ENCODE assay signal across 41 mouse cellular contexts in genomic region chr1:161942082-161942481, GRCm38 (mm10). TPM values are rescaled to one million over a fixed set of nuclear protein-coding genes. Genes with fewer than 3 reads are reported as not detected.
"Had no signal": no experiment of that assay in that cellular context is flagged by ENCODE, and none has a peak within 500 bp of the region (broad histone marks: within the 10 kb centered on the region; RNA-seq: fewer than 3 reads in every experiment).

No protein-coding gene starts in this region.

- DNase-seq: gastrocnemius, postnatal 14 days; gastrocnemius, postnatal 36 days; heart, adult 18-20 months; heart, postnatal 10 days; heart, postnatal 4 days; kidney, adult 18-20 months; kidney, adult 8-10 months; kidney, postnatal 10 days; kidney, postnatal 25 days; kidney, postnatal 4 days; layer of hippocampus, adult 9-11 months; layer of hippocampus, postnatal 36 days; left cerebral cortex, postnatal 4 days had no signal

- ATAC-seq: hindbrain, embryonic 16.5 days; inflammation-experienced regulatory T-cells, adult 6 months; intestine, embryonic 15.5 days; intestine, postnatal 0 days; liver, embryonic 12.5 days had no signal

- H3K9me3 ChIP-seq: heart, embryonic 12.5 days; hindbrain, embryonic 10.5 days; hindbrain, embryonic 12.5 days; intestine, embryonic 15.5 days; limb, embryonic 13.5 days; limb, embryonic 15.5 days; liver, embryonic 12.5 days had no signal

- H3K36me3 ChIP-seq: heart, embryonic 12.5 days; hindbrain, embryonic 10.5 days; hindbrain, embryonic 12.5 days; intestine, embryonic 15.5 days; limb, embryonic 13.5 days; limb, embryonic 15.5 days; liver, embryonic 12.5 days had no signal

- H3K27me3 ChIP-seq: heart, embryonic 12.5 days; hindbrain, embryonic 12.5 days; intestine, embryonic 15.5 days; limb, embryonic 13.5 days; limb, embryonic 15.5 days; liver, embryonic 12.5 days had no signal

- H3K27ac ChIP-seq: hindbrain, embryonic 10.5 days; hindbrain, embryonic 12.5 days; hindbrain, embryonic 14.5 days; intestine, embryonic 15.5 days; limb, embryonic 13.5 days; limb, embryonic 15.5 days; liver, embryonic 12.5 days; liver, embryonic 14.5 days had no signal

- H3K4me3 ChIP-seq: heart, embryonic 12.5 days; hindbrain, embryonic 10.5 days; hindbrain, embryonic 12.5 days; intestine, embryonic 15.5 days; limb, embryonic 13.5 days; limb, embryonic 15.5 days; liver, embryonic 12.5 days had no signal

- H3K4me1 ChIP-seq: heart, embryonic 12.5 days; hindbrain, embryonic 10.5 days; hindbrain, embryonic 12.5 days; intestine, embryonic 15.5 days; limb, embryonic 13.5 days; limb, embryonic 15.5 days; liver, embryonic 12.5 days had no signal

RNA-seq across cellular contexts. Expression of gene 4930558K02Rik, which starts 37.4 kb away (rescaled TPM):
- total RNA-seq: gastrocnemius, adult 18-20 months; gastrocnemius, adult 8-10 months; gastrocnemius, postnatal 14 days; gastrocnemius, postnatal 36 days; heart, adult 18-20 months; heart, adult 8-10 months; heart, postnatal 10 days; heart, postnatal 25 days; heart, postnatal 4 days; layer of hippocampus, adult 8-10 months; layer of hippocampus, postnatal 14 days; layer of hippocampus, postnatal 36 days; left cerebral cortex, adult 18-20 months; left cerebral cortex, postnatal 10 days; left cerebral cortex, postnatal 25 days; left cerebral cortex, postnatal 4 days; liver, adult 2 months had no signal
- polyA plus RNA-seq: gonadal fat pad, adult 2 months; heart, embryonic 12.5 days; heart, embryonic 14.5 days; heart, embryonic 16.5 days; hindbrain, embryonic 10.5 days; hindbrain, embryonic 12.5 days; inflammation-experienced regulatory T-cells, adult 6 months; intestine, embryonic 15.5 days; intestine, postnatal 0 days; kidney, embryonic 14.5 days; kidney, embryonic 16.5 days; limb, embryonic 11.5 days; limb, embryonic 13.5 days; limb, embryonic 15.5 days; liver, adult 2 months; liver, embryonic 12.5 days; liver, embryonic 14.5 days had no signal
